Comparison of ENCODE assay signal across 11 mouse cellular contexts in the genomic region with DNA sequence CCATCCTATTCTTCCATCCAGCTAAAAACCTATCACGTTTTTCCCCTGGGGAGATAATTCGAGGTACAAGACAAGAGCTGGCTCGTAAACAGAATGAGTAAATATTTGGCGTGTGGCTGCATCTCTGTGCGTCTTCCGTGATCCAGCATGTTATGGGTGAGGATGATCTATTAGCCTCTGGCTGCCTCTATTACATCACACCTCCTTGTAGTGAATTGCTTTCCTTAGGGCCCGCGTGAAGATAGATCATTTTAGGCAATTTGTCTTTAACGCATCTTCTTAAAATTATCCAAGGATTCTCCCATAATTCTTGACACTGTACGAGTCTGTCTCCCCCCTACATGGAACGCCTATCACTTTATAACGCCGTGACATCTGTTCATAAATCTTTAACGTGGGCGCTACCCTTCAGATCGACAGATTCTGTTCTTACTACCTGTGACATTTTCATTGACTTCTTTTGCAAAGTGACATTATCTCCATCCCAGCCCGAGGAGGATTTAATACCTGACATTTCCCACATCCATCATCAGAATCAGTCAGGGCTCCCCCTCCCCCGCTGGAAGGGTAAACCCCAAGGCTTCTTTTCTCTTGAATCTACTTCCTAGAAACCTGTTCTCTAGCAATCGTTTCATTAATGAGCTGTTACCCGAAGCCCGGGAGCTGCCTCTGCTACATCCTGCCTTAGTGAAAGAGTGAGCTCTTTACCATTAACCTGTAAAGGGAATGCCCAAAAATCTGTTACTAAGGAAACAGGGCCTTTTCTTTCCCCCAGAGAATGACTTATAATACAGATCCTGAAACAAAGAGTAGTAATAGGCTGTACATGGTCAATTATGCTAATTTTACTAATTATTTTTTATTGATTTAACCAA. TPM values are rescaled to one million over a fixed set of nuclear protein-coding genes. Genes with fewer than 3 reads are reported as not detected.
DNase-seq lines count a peak whose midpoint lies in the region; ATAC-seq and TF ChIP-seq lines count a peak whose summit lies in the region.
"Had no signal": no experiment of that assay in that cellular context is flagged by ENCODE, and none has a peak within 500 bp of the region (broad histone marks: within the 10 kb centered on the region; RNA-seq: fewer than 3 reads in every experiment).

No protein-coding gene starts in this region.

- peaks cover 20% of the 10 kb centered on the region for H3K4me1 ChIP-seq in heart, embryonic 13.5 days
- H3K4me1 ChIP-seq in E14TG2a.4 (replicated peaks; ENCODE audit: low read depth, low read length): peaks cover 67% of the 10 kb centered on the region
- H3K4me1 ChIP-seq in forebrain, embryonic 10.5 days: peaks cover 25% of the 10 kb centered on the region
- peaks cover 15% of the 10 kb centered on the region; the same call in 1 of the 2 replicates for H3K4me1 ChIP-seq in limb, embryonic 12.5 days (replicated peaks)

- WGBS in heart, embryonic 13.5 days: 23% methylated on average over 21 of the region's 21 CpGs
- 12% methylated on average over 21 of the region's 21 CpGs for WGBS in forebrain, embryonic 10.5 days
- 9% methylated on average over 21 of the region's 21 CpGs for WGBS in limb, embryonic 12.5 days

- H3K9ac ChIP-seq in heart, embryonic 13.5 days: no peak overlapping the region
- no peak overlapping the region for H3K9ac ChIP-seq in limb, embryonic 12.5 days (replicated peaks)

- H3K27me3 ChIP-seq in heart, embryonic 13.5 days (replicated peaks): peaks cover 20% of the 10 kb centered on the region
- no peaks in the 10 kb centered on the region for H3K27me3 ChIP-seq in E14TG2a.4 (ENCODE audit: insufficient read depth, low read length)
- H3K27me3 ChIP-seq in forebrain, embryonic 10.5 days (ENCODE audit: poor library complexity, severe bottlenecking): peaks cover 25% of the 10 kb centered on the region
- peaks cover 6% of the 10 kb centered on the region; the same call in 1 of the 2 replicates for H3K27me3 ChIP-seq in limb, embryonic 12.5 days

- peak overlapping the region; percentile 7 for H3K4me3 ChIP-seq in heart, embryonic 13.5 days
- H3K4me3 ChIP-seq in E14TG2a.4 (replicated peaks; ENCODE audit: low read length): peak overlapping the region; percentile 27
- 0 out of 2 replicates have a peak overlapping the region, but pooled peaks have one; percentile 18 for H3K4me3 ChIP-seq in forebrain, embryonic 10.5 days
- no peak overlapping the region for H3K4me3 ChIP-seq in limb, embryonic 12.5 days (replicated peaks)

- ATAC-seq in heart, embryonic 13.5 days (ENCODE audit: extremely low read depth, insufficient number of reproducible peaks, low FRiP score, low TSS enrichment): no peak
- no peak for ATAC-seq in limb, embryonic 12.5 days (ENCODE audit: insufficient number of reproducible peaks, insufficient read depth, low FRiP score, low TSS enrichment, low read depth)
- ATAC-seq in granulocyte monocyte progenitor cell, adult 5-6 weeks (replicated peaks; ENCODE audit: poor library complexity, severe bottlenecking): no peak

- H3K27ac ChIP-seq in heart, embryonic 13.5 days (replicated peaks): no peak overlapping the region
- H3K27ac ChIP-seq in forebrain, embryonic 10.5 days: 0 out of 2 replicates have a peak overlapping the region, but pooled peaks have one; percentile 12
- H3K27ac ChIP-seq in limb, embryonic 12.5 days: no peak overlapping the region

- no peaks in the 10 kb centered on the region for H3K36me3 ChIP-seq in heart, embryonic 13.5 days
- no peaks in the 10 kb centered on the region for H3K36me3 ChIP-seq in E14TG2a.4 (ENCODE audit: insufficient read depth, low read length)
- no peaks in the 10 kb centered on the region for H3K36me3 ChIP-seq in forebrain, embryonic 10.5 days (replicated peaks)
- H3K36me3 ChIP-seq in limb, embryonic 12.5 days: no peaks in the 10 kb centered on the region

- no peak for DNase-seq in heart, postnatal 4 days
- DNase-seq in forebrain, embryonic 10.5 days (ENCODE audit: extremely low spot score, low spot score): no peak
- no peak for DNase-seq in thymus, adult 18-20 months
- no peak for DNase-seq in layer of hippocampus, postnatal 10 days (ENCODE audit: low spot score in 2 of 2)
- DNase-seq: adrenal gland, postnatal 36 days; gastrocnemius, postnatal 10 days; lung, postnatal 10 days had no signal

- H3K9me3 ChIP-seq in heart, embryonic 13.5 days: no peaks in the 10 kb centered on the region
- peaks cover 4% of the 10 kb centered on the region for H3K9me3 ChIP-seq in E14TG2a.4 (ENCODE audit: low read length)
- H3K9me3 ChIP-seq in forebrain, embryonic 10.5 days: 0 out of 2 replicates have a peak, but pooled peaks cover 2% of the 10 kb centered on the region
- H3K9me3 ChIP-seq in limb, embryonic 12.5 days: no peaks in the 10 kb centered on the region

- H3K4me2 ChIP-seq in heart, embryonic 13.5 days: peak overlapping the region; percentile 53
- H3K4me2 ChIP-seq in limb, embryonic 12.5 days: peak overlapping the region; percentile 4; the same call in 1 of the 2 replicates

- no peak for TF ChIP-seq CTCF in E14TG2a.4 (conservative IDR thresholded peaks at IDR 0.05; ENCODE audit: low read length)

RNA-seq across cellular contexts. Expression of a gene that starts 14.4 kb away (rescaled TPM):
- polyA plus RNA-seq in heart, embryonic 13.5 days (2015; fragmentation: Nextera tagmentation; extraction: Ambion mirVana): 15.5 and 16.3 TPM in 2 replicates
- 10 to 100 TPM; 31.1 to 36.3 TPM for total RNA-seq in heart, postnatal 4 days (2021)
- polyA plus RNA-seq in forebrain, embryonic 10.5 days (2016; fragmentation: Nextera tagmentation; extraction: Ambion mirVana): 30.9 and 36.0 TPM in 2 replicates
- polyA plus RNA-seq in limb, embryonic 12.5 days (2016; fragmentation: Nextera tagmentation; extraction: Ambion mirVana): 34.1 and 38.1 TPM in 2 replicates
- total RNA-seq in granulocyte monocyte progenitor cell, adult 5-6 weeks (2014; fragmentation: Nextera tagmentation): 44.8 and 87.8 TPM in 2 replicates
- total RNA-seq in granulocyte monocyte progenitor cell, adult 5-6 weeks (2017): 27.0 and 31.3 TPM in 2 replicates
- 10 to 100 TPM; 52.1 to 57.5 TPM for total RNA-seq in layer of hippocampus, postnatal 10 days (2021)
